Mouse (Mus musculus) neural tube, embryonic 12.5 days (tissue): ENCODE measurements around the gene Dnah9. TPM values are rescaled to one million over a fixed set of nuclear protein-coding genes. Genes with fewer than 3 reads are reported as not detected.
A peak's percentile ranks its signal among the peaks of the same experiment; 100 is the strongest.

Source experiments
- ATAC-seq: fragments of 200-750 bp; cut with Nextera tagmentation; 2 replicates; pipeline ENCODE4 v1.8.0; 2017; ENCODE audit warnings: low read depth, mild to moderate bottlenecking, moderate TSS enrichment, moderate library complexity; ENCODE audit not compliant: low FRiP score
- H3K27ac ChIP-seq: fragments of 300-500 bp; sonication (generic); 2 replicates; pipeline ENCODE4 v1.5.1; 2016
- H3K27me3 ChIP-seq: fragments of 300-500 bp; sonication (generic); replicated peaks from 2 replicates; pipeline ENCODE4 v1.6.1; 2016; ENCODE audit warnings: mild to moderate bottlenecking
- H3K36me3 ChIP-seq: fragments of 300-500 bp; sonication (generic); 2 replicates; pipeline ENCODE4 v1.6.1; 2016; ENCODE audit warnings: mild to moderate bottlenecking
- H3K4me1 ChIP-seq: fragments of 300-500 bp; sonication (generic); 2 replicates; pipeline ENCODE4 v1.6.1; 2016
- H3K4me2 ChIP-seq: fragments of 300-500 bp; sonication (generic); replicated peaks from 2 replicates; pipeline ENCODE4 v1.6.1; 2016; ENCODE audit warnings: mild to moderate bottlenecking
- H3K4me3 ChIP-seq: fragments of 300-500 bp; sonication (generic); 2 replicates; pipeline ENCODE4 v1.5.1; 2016
- H3K9ac ChIP-seq: fragments of 300-500 bp; sonication (generic); 2 replicates; pipeline ENCODE4 v1.6.1; 2016; ENCODE audit warnings: mild to moderate bottlenecking
- H3K9me3 ChIP-seq: fragments of 300-500 bp; sonication (generic); 2 replicates; pipeline ENCODE4 v1.6.1; 2016; ENCODE audit warnings: mild to moderate bottlenecking
- WGBS: fragments of 180-500 bp; shearing (Covaris S2); methylation state at CpG from one replicate; pipeline ENCODE4 v1.1.7; 2016; 5-methylcytosine and 5-hydroxymethylcytosine counted together
- polyA plus RNA-seq: library from polyadenylated mRNA; unstranded; fragments of >200 nt; fragmentation: Nextera tagmentation; extraction: Ambion mirVana; gene quantifications from 2 replicates; pipeline ENCODE4 v1.2.1, GENCODE M21; 2016

Dnah9 gene
- 0.87 and 1.1 TPM in 2 replicates for polyA plus RNA-seq

DNA sequence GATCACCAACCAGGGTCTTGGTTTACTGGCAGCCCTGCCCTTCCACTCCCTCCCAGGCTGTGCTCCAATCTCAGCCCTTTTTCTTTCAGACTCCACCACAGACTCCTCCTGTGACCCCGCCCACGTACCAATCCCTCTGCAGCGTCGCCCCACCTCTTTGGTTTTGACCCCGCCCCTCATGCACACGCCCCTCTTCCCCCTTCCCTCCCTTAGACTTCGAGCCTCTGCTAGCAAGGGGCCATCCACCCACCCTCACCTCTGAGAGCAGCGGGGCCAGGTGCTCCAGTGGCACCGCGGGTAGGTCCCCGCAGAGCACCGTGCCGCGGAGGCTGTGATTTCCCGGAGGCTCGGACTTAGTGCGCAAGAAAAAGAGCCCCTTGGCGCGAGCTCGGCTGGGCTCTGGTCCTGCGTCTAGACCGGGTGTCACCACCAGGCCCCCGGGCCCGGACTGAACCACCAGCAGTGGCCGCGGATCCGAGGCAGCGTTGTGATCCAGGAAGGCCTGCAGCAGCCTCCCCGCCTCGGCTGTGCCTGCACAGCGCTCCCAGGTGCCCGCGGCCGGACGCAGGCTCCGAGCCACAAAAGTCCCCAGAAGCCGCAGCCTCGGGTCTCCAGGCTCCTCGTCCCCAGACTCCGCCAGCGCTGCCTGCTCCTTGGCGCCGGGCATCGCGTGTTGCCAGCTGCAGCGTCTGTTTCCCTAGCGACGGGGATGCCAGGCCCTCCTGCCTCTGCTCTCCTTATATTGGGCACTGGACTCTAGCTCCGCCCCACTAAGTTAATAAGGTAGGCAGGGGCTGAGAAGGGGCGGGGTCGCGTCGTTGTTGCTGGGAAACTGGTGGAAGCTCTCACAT, at the start of gene Dnah9:
Dnah9 (minus strand) TSS at position 751 of the 851 bp plus-strand sequence.
- H3K4me3 ChIP-seq, result peak within 1 kb of the TSS; percentile 56
- peak within 1 kb of the TSS; percentile 61 for H3K9ac ChIP-seq
- peak within 1 kb of the TSS; percentile 33; the same call in 1 of the 2 replicates for H3K27ac ChIP-seq
- no peaks in the 10 kb centered on the region for H3K36me3 ChIP-seq
- no peaks in the 10 kb centered on the region for H3K27me3 ChIP-seq
- ATAC-seq, result peak; percentile 98
- WGBS, result under 1% methylated on average over 53 of the region's 53 CpGs
- H3K9me3 ChIP-seq, result no peaks in the 10 kb centered on the region
- peak within 1 kb of the TSS; percentile 92 for H3K4me2 ChIP-seq
- H3K4me1 ChIP-seq, result peaks cover 10% of the 10 kb centered on the region; the same call in 1 of the 2 replicates

GRCm38 (mm10) chr11:66188627-66189287, 20.4 kb upstream of the Dnah9 start:
- Histone ChIP-seq H3K27me3 (no peaks in the 10 kb centered on the region), H3K27ac (no peak overlapping the region), H3K4me3 (no peak overlapping the region), H3K4me1 (no peaks in the 10 kb centered on the region), H3K9me3 (no peaks in the 10 kb centered on the region), H3K9ac (no peak overlapping the region), H3K36me3 (no peaks in the 10 kb centered on the region), H3K4me2 (no peak overlapping the region)
- no peak for ATAC-seq
- WGBS, result 87% methylated on average over 3 of the region's 3 CpGs

DNA sequence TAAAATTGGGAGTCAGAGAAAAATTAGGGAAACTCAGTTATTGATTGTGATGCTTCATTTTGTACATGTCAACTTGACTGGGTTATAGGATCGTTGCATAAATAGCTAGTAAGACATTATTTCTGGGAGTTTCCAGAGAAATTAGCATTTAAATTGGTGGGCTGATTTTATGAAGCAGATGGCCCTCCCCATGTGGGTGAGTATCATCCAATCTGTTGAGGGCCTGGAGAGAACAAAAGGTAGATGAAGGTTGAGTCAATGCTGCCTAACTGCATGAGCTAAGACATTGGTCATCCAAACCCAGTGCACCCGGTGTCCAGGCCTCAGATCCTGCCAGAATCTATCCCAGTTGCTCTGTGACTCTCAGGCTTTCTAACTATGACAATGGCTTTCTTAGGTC, 19.8 kb upstream of the Dnah9 start:
- H3K4me2 ChIP-seq, result no peak overlapping the region
- H3K27me3 ChIP-seq, result no peaks in the 10 kb centered on the region
- WGBS, result 81% methylated on average over 2 of the region's 2 CpGs
- H3K4me1 ChIP-seq, result no peaks in the 10 kb centered on the region
- H3K9me3 ChIP-seq, result no peaks in the 10 kb centered on the region
- no peak overlapping the region for H3K9ac ChIP-seq
- H3K27ac ChIP-seq, result no peak overlapping the region
- no peak overlapping the region for H3K4me3 ChIP-seq
- H3K36me3 ChIP-seq, result no peaks in the 10 kb centered on the region
- ATAC-seq, result no peak

GRCm38 (mm10) chr11:66177781-66178180, 9.4 kb upstream of the Dnah9 start:
- Histone ChIP-seq H3K4me3 (no peak overlapping the region), H3K9ac (no peak overlapping the region), H3K27me3 (no peaks in the 10 kb centered on the region), H3K9me3 (no peaks in the 10 kb centered on the region), H3K4me2 (no peak overlapping the region), H3K27ac (no peak overlapping the region), H3K36me3 (no peaks in the 10 kb centered on the region), H3K4me1 (no peaks in the 10 kb centered on the region)
- 76% methylated on average over 2 of the region's 2 CpGs for WGBS
- ATAC-seq, result no peak

DNA sequence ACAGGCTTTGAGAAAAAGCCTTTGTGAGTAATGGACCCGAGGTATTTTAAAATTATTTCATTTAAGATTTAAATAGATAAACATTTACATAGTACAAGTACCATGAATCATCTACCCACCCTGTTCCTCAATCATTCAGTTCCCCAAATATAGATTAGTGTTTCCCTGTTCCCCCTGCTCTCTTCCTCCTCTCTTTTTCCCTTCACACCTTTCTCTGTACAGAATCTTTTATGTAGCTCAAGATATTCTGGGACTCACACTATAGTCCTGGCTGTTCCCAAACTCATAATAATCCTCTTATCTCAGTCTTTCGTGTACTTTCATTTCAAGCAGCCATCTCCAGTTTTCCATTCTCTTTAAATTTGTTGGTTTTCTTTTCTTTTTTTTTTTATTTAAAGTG, 4.3 kb downstream of the Dnah9 start:
- H3K4me2 ChIP-seq, result no peak overlapping the region
- no peaks in the 10 kb centered on the region for H3K27me3 ChIP-seq
- no peaks in the 10 kb centered on the region for H3K9me3 ChIP-seq
- no peak overlapping the region for H3K9ac ChIP-seq
- no peak overlapping the region for H3K4me3 ChIP-seq
- no peaks in the 10 kb centered on the region for H3K36me3 ChIP-seq
- ATAC-seq, result no peak
- 80% methylated on average over 2 of the region's 2 CpGs for WGBS
- peaks cover 10% of the 10 kb centered on the region; the same call in 1 of the 2 replicates for H3K4me1 ChIP-seq
- no peak overlapping the region for H3K27ac ChIP-seq

DNA sequence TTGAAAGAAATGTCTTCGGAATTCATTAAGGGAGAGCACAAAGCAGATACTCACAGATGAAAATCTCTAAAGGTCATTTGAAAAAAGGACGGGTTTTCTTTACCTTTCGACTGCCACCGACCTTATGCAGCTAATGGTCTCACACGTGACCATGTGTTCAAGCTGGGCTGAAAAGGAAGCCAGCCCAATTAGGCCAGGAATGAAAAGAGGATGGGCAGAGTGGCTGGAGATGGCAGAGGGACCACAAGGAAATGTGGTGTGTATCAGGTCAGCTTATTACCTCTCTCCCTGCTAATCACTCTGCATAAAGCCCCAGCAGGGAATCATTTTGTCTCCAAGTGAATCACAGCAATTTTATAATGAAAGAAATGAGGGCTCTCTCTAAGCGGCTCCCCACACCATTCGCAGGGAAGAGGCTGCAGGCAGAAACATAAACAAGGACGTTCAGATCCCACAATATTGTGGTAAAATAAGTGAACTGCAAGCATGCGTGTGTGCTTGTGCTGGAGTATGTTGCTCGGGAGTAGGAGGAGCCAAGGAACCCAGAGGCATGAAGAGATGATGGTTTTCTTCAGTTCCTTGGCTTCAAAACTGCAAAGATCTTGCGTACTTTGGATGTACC, 27.6 kb downstream of the Dnah9 start:
- Histone ChIP-seq H3K4me2 (no peak overlapping the region), H3K9ac (no peak overlapping the region), H3K4me1 (no peaks in the 10 kb centered on the region), H3K27ac (no peak overlapping the region), H3K27me3 (no peaks in the 10 kb centered on the region), H3K9me3 (no peaks in the 10 kb centered on the region), H3K36me3 (no peaks in the 10 kb centered on the region), H3K4me3 (no peak overlapping the region)
- WGBS, result 65% methylated on average over 11 of the region's 11 CpGs
- ATAC-seq, result no peak

DNA sequence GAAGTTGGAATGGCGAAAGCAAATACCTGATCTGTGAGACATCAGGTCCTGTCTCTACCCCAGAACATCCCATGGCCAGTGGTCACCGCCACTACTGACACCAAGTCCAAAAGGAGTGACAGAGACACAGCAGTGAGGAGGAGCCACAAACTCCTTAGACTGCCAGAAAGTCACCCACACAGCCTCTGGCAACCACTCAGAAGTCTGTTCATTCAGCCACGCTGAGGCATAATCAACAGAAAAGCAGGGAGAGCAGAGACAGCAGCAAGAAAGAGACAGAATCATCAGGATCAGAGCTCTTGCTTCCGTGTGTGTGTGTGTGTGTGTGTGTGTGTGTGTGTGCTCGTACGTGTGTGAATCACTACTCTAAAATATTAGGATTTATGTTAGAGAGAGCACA, 33.5 kb downstream of the Dnah9 start:
- Histone ChIP-seq H3K4me2 (no peak overlapping the region), H3K9me3 (no peaks in the 10 kb centered on the region), H3K27me3 (no peaks in the 10 kb centered on the region), H3K4me3 (no peak overlapping the region), H3K4me1 (no peaks in the 10 kb centered on the region), H3K36me3 (no peaks in the 10 kb centered on the region), H3K27ac (no peak overlapping the region), H3K9ac (no peak overlapping the region)
- no peak for ATAC-seq
- 88% methylated on average over 6 of the region's 6 CpGs for WGBS

- Histone ChIP-seq H3K27ac (no peak overlapping the region), H3K4me3 (no peak overlapping the region), H3K9ac (no peak overlapping the region), H3K27me3 (no peaks in the 10 kb centered on the region), H3K36me3 (no peaks in the 10 kb centered on the region), H3K4me1 (no peaks in the 10 kb centered on the region), H3K9me3 (no peaks in the 10 kb centered on the region), H3K4me2 (no peak overlapping the region)
- ATAC-seq, result no peak
Observed at GRCm38 (mm10) chr11:66126150-66126549, 42.2 kb downstream of the Dnah9 start.

- 76% methylated on average over 6 of the region's 6 CpGs for WGBS
- H3K4me1 ChIP-seq, result no peaks in the 10 kb centered on the region
- no peaks in the 10 kb centered on the region for H3K36me3 ChIP-seq
- no peak overlapping the region for H3K9ac ChIP-seq
- no peaks in the 10 kb centered on the region for H3K9me3 ChIP-seq
- H3K4me2 ChIP-seq, result no peak overlapping the region
- no peak overlapping the region for H3K4me3 ChIP-seq
- no peak overlapping the region for H3K27ac ChIP-seq
- ATAC-seq, result no peak
- H3K27me3 ChIP-seq, result no peaks in the 10 kb centered on the region
Observed at GRCm38 (mm10) chr11:66124496-66124895, 43.9 kb downstream of the Dnah9 start.

DNA sequence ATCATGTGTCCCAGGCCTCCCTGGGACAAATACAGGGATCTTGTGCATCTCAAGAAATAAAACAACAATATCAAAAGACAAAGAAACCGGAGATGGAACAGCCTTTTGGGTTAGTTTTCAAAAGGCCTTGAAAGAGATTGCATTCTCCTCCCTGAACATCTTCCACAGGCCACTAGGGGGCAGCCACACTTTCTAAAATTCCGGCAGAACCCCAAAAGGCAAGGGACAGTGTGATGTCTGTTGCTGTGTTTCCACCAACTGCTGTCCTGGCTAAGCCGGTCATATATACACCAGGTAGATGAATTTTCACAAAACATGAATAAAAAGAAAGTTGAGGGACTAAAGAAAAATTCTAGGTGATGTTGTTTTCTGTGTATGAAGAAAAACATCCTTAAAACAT, 46.3 kb downstream of the Dnah9 start:
- Histone ChIP-seq H3K4me2 (no peak overlapping the region), H3K9ac (no peak overlapping the region), H3K4me3 (no peak overlapping the region), H3K4me1 (no peaks in the 10 kb centered on the region), H3K9me3 (no peaks in the 10 kb centered on the region), H3K36me3 (no peaks in the 10 kb centered on the region), H3K27ac (no peak overlapping the region), H3K27me3 (no peaks in the 10 kb centered on the region)
- 32% methylated on average over 3 of the region's 3 CpGs for WGBS
- no peak for ATAC-seq

GRCm38 (mm10) chr11:66083663-66084254, 84.6 kb downstream of the Dnah9 start:
- H3K9me3 ChIP-seq, result no peaks in the 10 kb centered on the region
- 83% methylated on average over 7 of the region's 7 CpGs for WGBS

DNA sequence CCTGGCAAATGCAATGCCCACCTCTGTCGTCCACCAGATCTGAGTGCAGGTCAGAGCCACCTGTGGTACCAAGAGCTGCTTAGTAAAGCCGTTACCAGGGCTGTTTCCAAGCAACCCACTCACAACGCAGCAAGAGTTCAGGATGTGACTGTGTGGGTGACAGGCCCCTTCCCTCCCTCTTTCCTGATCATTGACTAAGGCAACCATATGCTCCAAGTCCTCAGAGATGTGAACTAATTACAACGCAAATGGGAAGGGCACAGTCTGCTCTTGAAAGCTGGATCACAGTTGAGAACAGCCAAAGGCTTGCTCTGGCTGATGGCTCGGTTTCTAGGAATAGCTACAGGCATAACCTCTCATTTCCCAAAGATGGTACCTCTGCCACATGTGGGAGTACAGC, 95.4 kb downstream of the Dnah9 start:
- H3K9ac ChIP-seq, result no peak overlapping the region
- no peaks in the 10 kb centered on the region for H3K36me3 ChIP-seq
- H3K4me3 ChIP-seq, result no peak overlapping the region
- ATAC-seq, result no peak
- no peaks in the 10 kb centered on the region for H3K9me3 ChIP-seq
- H3K4me1 ChIP-seq, result no peaks in the 10 kb centered on the region
- H3K27me3 ChIP-seq, result no peaks in the 10 kb centered on the region
- no peak overlapping the region for H3K27ac ChIP-seq
- 81% methylated on average over 5 of the region's 5 CpGs for WGBS
- H3K4me2 ChIP-seq, result no peak overlapping the region

More at GRCm38 (mm10) chr11:66083663-66084254, 84.6 kb downstream of the Dnah9 start:
- H3K4me3 ChIP-seq, result no peak overlapping the region
- no peaks in the 10 kb centered on the region for H3K4me1 ChIP-seq
- no peak overlapping the region for H3K4me2 ChIP-seq
- H3K9ac ChIP-seq, result no peak overlapping the region
- ATAC-seq, result no peak
- no peak overlapping the region for H3K27ac ChIP-seq
- no peaks in the 10 kb centered on the region for H3K36me3 ChIP-seq
- no peaks in the 10 kb centered on the region for H3K27me3 ChIP-seq
